Mouse (Mus musculus) retina, postnatal 1 day (tissue): Measurements from ENCODE around the gene Cep295nl.
"Not testable (repeated sequence)": the region's sequence is repeated elsewhere in the genome, so short reads cannot be mapped to it uniquely, and the experiment has no call there.

Experiments used
- DNase-seq: peaks from one replicate; pipeline ENCODE4 v3.0.0-alpha.2; 2012

The Cep295nl gene

DNA sequence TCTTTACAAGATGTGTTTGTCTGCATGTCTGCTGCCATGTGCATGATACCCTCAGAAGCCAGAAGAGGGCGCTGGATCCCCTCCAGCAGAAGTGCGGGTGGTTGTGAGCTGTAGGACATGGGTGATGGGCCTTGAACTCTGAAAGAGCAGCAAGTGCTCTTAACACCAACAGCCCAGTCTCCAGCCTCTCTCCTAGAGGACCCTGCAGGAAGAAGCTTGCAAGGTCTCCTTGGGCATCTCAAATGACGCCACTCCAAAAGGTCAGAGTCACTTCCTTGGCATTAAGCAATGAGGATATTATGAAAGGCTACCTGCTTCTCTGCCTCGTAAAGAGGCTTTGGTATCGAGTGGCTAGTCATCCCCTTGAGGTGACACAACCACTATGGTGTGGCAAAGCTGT, 23.6 kb downstream of the Cep295nl start:
- DNase-seq, result peak; percentile 38

DNA sequence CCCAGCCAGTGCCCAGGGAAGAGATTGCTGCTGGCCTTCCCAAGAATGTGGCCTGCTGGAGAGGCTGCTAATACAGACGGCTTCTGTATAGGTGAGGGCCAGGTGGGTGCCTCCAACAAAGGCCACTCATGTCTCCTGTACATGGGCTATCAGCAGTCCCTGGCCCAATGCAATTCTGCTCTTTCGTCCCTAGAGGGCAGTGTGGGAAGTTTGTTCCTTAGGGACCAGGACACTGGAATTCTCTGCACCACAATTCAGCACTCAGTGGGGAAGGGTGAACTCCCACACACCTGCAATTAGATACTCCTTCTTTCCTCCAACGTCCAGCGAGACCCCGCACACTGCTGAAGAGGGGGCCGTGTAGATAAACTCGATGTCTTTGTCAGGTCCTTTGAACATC, 25.2 kb downstream of the Cep295nl start:
- DNase-seq, result peak; percentile 81

DNA sequence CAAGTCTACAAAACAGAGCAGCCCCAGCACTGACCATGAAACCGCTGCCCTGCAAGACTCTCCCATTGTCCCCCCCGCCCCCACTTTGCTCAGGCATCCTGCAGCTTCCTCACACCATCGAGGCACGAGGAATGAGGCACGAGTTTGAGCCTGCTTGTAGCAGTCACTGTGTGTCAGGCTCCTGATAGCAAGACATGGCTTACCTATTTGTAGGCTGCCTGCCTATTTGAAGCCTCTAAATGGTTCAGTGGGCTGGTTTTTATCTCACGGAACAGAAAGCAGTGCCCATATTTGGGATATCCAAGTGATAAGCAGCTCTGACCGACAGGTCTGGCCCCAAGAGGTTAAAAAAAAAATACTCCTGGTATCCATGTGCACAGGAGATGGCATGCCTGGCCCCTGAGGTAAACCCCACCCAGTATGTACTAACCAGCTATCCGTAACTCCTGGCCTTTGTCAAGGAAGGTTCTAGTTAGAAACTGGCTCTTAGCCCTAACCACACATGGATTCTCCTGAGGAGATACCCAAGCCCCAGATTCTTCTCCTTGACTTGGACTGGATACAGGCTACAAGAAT, 26.0 kb downstream of the Cep295nl start:
- DNase-seq, result no peak

DNA sequence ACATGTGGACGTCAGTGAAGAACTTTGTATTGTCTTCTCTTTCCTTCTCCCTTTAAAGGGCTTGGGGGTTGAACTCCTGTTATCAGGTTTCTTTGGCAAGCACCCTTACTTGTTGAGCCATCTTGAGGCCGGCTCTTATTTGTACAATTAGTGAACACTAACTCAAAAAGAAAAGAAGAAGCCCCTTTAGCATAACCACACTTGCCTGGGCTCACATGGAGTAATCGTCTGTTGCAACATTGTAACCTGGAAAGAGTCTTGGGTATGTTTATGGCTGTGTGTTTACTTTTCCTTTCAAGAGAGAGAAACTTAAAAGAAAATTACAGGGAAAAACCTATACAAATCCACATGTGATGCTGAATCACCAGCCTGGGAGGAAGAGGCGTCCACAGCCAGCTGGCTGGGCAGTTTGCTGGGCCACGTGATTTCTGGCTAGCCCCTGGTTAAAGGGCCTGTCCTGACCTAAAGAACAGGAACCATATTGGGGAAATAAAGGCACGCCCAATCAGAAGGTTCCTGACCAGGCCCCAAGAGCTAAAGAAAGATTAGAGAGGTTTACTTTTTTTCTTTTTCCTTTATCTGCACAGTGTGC, 30.1 kb downstream of the Cep295nl start:
- DNase-seq, result no peak

DNA sequence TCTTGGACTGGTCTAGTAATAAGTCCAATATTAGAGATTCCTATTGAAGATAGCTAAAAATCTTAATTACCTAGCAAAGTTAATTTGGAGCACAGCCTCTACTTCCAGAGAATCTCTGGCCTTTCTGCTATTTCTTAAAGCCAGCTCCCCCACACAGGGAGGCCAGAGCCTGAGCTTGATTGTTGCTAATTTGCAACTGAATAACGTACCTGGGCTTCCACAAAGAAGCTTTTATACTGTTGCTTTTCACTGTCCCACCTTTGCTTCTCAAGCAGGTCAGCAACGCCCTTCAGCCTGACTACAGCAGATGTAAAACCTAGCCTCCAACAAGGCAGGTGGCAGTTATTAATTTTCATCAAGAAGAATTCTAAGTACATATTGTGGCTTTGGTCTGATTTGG, 34.3 kb downstream of the Cep295nl start:
- not testable (repeated sequence) for DNase-seq

DNA sequence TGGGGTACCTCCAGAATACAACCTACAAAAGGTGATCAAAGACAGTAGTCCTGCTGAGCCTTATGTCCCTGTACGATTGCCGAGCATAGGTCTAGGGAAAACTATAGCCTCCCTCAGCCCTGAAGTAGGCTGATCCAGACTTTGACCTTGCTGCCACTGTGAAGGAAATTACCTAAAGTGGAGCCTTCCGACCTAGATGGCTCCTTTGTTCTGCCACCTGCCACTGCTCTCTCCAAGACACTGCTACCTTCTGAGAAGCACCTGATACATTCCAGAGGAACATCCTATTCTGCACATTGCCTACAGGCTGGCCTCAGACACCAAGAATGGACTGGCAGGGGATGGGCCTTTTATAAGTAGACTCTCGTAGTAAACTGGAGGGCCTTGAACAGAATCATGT, 38.3 kb downstream of the Cep295nl start:
- not testable (repeated sequence) for DNase-seq

DNA sequence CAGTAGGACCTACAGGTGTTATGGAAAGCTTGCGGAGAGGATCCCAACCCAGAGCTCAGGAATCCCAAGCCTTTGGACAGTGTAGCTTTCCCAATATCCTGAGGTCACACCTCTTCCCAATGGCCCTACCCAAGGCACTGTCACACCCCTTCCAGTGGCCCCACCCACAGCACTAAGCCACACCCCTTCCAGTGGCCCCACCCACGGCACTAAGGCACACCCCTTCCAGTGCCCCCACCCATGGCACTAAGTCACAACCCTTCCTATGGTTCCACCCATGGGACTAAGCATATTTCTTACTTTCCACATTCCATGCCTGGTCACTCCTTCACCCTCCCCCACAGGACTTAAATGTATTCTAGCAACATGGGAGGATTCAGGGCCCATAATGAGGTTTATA, 43.5 kb downstream of the Cep295nl start:
- DNase-seq, result no peak

DNA sequence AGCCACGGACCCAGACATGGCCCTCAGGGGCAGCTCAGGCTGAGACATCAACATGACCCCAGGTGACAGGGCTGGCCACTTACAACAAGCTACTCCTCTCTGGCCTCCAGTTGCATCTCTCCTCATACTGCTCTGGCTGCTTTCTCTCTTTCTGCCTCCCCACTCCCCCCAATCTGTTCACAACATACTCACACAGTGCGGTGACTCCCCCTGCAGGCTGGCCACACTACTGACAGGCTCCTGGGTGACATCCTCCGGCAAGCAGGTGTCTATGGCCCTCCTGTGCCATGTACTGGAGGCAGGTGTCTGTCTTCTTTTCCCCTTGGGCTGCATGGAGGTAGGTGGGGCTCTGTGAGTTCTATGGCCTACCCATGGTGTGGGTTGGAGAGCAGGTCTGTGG, 44.3 kb downstream of the Cep295nl start:
- DNase-seq, result no peak

DNA sequence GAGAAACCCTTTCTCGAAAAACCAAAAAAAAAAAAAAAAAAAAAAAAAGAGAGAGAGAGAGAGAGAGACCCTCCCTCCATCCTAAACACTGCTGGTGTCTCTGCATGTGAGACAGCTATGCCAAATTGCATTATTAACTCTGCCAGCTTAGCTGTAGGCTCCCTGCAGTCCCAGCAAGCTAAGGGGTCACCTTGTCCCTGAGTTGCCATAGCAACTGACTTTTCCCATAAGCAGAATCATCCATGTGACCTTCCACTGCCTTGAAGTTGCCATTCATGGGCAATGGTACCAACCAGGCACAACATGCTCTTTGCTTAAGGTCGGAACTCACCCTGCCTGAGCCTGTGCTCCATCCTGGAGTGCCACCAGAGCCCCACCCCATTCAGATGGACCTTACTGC, 47.3 kb downstream of the Cep295nl start:
- DNase-seq, result peak; percentile 26

DNA sequence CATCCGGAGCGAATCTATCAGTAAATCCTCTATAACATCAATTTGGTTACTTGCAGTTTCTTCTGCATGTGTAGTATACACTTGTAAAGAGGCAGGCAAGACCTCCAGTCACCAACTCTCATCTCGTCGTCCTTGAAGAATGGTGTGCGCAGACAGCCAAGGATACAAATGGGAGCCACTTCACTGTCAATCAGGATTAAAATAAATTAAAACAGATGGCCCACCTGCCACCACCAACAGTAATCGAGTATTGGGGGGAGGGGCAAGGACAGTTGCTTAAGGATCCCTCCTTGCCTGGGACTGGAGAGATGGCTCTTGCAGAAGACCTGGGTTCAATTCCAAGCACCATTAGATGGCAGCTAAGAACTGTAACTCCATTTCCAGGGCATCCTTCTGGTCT, 49.6 kb downstream of the Cep295nl start:
- DNase-seq, result peak; percentile 39

DNA sequence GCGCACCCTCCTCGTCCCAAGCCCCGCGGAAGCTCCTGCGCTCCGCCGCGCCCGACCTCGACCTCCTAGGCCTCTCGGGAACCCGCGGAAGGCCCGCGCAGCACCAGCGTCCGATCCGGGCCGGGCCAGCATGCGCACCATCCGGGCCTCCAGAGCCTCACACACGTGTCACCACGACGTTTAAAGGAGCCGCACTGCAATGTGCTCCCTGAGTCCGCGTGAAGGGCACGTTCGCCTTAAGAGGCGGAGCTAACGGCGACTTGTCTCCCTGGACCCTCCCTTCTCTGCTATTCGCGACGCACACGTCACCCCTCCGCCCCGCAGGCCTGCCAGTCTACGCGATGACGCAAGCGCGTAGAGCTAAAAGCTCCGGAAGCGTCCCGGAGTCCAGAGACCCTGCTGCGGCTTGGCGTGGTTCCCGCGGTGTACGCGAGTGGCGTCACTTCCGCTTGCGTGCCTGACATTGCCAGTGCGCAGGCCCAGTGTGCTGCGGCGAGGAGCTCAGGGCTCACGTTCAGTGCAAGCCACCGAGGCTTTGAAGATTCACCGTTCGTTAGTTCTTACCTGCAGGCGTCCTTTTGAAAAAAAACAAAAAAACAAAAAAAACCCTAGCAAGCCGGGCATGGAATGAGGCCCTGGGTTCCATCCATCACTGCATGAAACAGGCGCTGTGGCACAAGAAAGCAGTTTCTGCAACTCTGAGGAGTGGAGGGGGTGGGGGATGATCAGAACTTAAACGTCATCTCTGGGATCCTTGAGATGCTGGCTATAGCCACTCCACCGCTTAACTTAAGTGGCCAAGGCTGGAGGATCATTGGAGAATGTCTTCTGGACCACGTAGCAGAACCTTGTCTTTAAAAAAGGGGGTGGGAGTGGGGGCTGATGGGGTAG, 52.1 kb downstream of the Cep295nl start, which contains the start of gene Usp36:
Gene Usp36 (minus strand): TSS at position 246 of the 891 bp plus-strand sequence.
- DNase-seq, result peak; percentile 100

DNA sequence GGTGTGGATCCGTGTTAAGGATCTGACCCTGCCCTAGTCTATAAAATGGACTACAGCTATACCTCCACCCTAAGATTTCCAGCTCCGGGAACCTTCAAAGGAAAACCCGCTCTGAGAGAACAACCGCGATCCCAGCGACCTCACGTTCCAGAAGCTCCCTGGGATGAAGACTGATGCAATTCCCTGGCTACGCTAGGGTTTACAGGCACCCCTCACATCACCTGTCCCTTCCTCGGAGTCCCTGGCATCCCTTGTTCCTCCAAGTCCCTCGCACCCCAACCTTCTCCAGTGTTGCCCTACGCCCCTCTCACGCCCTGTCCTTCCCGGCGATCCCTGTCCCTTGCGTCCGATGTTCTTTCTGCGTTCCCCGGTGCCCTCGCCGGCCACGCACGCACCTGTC, 52.7 kb downstream of the Cep295nl start:
- DNase-seq, result no peak

DNA sequence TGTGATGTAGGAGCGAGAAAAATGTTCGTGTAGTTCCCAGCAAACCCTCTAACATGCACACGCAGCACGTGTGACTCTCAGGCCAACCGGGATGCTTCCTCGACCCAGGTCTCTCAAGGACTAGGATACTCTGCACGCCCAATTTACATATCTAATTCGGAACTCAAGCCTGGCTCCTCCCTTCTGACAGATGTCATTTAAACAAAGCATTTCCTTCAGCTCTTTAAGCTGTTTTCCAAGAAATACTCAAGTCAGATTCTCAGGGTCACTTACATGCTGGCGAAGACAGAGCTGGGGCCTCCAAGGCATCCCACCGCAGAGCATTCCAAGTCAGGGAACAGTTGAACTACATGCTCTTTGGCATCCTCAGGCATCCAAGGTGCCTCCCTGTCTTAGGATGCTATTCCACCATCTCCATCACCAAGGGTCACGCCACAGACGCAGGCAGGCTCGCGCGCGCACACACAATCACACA, 53.2 kb downstream of the Cep295nl start:
- peak; percentile 30 for DNase-seq

DNA sequence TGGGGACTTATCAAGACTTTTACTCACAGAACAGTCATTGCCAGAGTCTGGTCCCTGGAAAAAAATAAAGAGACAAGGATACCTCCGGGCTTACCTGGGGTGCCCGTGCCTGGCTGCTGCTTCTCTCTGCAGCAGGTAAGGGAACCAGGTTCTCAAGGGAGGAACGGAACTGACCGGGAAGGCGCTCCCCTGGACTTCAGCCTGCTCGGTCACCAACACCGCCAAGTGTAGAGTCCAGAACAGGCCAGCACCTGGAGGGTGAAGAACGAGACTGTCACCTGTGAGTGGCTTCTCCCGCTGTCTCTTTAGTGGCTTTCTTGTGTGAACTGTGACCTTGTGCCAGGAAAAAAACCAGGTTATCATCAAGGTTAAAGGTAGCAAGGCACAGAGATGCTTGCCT, 54.7 kb downstream of the Cep295nl start:
- no peak for DNase-seq

DNA sequence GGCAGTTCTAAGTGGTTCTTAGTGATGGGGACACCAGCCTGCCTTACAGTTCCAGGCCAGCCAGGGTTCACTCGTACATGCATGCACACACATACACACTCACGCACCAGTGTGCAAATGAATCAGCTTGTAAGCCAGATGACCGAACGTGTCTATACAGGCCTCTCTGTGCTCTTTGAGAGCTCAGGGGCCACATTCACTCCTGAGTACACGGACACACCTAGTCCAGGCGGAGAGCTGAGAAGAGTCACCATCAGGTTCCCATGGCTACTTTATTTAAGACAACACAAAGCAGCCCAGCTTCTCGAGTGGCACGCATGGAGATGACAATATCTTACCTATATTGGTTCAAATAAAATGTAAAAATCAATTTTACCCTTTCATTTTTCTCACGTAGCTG, 55.9 kb downstream of the Cep295nl start:
- no peak for DNase-seq

DNA sequence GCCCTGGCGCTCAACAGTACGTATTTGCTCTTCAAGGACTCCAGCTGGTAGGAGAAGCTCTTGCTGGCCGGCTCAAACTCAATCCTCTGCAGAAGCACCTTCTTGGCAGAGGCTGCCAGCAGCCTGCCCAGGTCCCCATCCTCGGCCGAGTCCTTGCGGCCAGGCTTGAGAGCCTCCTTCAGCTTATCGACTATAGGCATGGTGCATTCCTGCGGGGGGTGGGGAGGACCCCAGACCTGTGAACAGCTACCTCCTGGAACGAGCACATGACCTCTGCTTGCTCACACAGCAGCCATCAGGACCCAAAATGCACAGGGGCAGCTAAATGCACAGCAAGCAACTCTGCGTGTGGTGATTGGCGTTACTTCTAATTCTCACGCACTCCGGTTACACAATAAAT, 56.5 kb downstream of the Cep295nl start:
- no peak for DNase-seq
